Mouse (Mus musculus) kidney, postnatal 25 days (tissue): ENCODE results near the gene Ccdc12.

Experiments
- DNase-seq, 2 experiments: peaks; one replicate each; pipeline ENCODE4 v3.0.0; 2021; ENCODE audit warnings: mixed read lengths in 2 of 2

Ccdc12 gene

DNA sequence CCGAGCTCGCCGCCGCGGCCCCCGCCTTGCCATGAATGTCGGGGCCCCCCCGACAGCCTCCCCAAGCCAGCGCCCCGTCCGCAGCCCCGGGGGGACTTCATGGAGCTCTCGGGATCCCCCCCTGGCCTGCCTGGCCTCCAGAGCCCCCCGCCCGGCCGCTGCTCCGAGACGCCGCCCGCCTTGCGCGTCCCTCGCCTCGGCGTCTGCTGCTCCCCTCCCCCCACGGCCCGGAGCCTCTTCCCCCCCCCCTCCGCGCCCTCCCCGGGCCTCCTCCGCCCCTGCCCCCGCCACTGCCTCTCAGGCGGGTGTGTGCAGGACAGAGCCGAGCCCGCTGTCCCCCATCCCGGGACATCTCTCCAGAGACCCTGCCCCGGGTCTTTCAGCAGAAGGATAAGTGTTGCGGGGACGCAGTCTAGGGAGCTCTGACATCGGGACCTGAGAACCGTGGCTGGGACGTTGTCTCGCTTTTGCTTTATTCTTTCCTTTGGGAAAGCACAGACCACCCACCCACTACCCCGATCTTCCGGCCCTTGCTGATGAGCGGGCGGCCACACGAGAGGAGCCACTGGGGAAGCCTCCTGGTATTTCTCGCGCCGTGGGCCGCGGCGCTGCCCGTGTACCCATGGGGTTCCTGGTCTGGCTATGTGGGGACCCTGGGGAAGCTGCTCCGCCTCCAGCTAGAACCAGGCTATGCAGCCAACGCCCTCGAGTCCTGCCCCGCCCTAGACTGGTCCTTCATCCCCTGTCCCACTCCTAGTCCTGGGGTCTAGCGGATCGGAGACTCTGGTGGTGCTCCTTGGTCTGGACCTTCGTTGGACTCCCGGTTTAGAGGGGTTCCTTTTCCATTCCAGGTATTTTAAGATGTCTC, 87.4 kb downstream of the Ccdc12 start:
- peak; percentile 72 to 81 for DNase-seq

DNA sequence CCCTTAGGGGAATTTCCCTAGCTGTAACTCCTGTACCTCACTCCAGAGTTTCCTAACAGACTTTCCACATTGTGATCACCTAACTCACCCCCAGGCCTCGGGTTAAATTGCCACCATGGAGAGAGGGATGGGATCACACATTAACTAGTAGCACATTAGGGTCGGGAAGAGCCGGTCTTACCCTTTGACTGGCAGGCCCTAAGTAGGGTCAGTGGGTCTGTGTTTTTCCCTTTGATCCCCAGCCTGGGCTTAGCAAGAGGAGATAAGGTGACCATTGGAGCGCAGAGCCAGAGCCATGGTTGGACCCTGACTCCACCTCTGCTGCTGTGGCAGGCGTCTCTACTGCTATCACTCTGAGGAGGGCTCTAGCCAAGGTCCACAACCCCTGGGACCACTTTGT, 89.4 kb downstream of the Ccdc12 start:
- DNase-seq = peak; percentile 66 to 89

DNA sequence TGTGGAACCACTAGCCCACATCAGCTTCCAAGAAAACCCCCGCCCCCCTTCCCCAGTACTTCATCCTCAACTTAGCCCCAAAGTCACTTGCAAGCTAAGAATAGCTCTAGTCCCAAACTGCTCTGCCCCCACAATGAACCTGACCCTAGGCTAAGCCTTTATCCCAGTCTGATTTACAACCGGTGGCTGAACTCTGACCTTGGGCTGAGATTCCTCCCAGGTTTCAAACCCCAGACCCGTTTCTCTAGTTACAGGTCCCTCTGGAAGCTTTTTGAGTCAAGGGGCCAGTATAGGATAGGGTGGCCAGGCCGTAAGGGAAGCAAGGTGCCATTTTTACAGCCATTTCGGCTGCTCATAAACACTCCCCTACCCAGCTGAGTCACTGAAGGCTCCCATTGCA, 89.9 kb downstream of the Ccdc12 start:
- DNase-seq = peak in 1 of 2 experiments; percentile 40

DNA sequence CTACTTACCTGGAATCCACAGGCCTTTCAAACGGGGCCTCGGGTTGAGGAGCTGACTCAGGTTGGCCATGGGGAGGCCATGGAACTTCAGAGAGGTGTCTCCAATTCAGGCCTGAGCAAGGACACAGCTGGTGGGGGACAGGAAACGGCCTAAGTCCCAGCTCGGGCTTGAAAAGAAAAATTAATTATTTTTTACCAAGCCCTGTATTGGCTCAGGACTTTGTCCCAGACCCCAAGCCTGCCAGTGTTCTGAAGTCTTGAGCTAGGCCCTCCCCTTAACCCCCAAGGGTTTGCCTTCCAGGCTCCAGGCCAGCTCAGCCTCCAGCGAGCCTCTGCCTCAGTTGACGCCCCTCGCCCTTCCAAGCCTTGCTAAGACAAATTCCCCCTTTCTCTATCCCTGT, 90.7 kb downstream of the Ccdc12 start, which contains the start of gene Pth1r:
Pth1r (minus strand) TSS at position 185 of the 400 bp plus-strand sequence.
- peak; percentile 70 to 90 for DNase-seq

DNA sequence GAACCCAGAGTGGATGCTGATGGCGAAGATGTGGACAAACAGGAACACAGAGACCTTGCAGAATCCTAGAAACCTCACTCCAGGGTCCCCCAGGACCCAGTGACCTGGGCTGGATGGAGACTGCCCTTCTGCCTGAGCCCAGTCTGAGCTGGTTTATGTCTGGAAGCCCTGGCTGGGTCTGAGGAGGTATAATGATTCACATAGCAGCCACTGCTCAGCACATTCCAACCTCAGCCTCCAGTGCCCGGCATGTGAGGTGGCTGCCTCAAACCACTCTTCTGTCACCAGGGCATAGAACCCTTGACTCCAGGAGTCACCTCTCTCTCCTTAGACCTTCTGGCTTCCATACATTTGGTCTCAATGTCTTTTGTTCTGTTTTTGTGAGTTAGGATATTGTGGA, 92.1 kb downstream of the Ccdc12 start:
- peak; percentile 75 to 92 for DNase-seq

DNA sequence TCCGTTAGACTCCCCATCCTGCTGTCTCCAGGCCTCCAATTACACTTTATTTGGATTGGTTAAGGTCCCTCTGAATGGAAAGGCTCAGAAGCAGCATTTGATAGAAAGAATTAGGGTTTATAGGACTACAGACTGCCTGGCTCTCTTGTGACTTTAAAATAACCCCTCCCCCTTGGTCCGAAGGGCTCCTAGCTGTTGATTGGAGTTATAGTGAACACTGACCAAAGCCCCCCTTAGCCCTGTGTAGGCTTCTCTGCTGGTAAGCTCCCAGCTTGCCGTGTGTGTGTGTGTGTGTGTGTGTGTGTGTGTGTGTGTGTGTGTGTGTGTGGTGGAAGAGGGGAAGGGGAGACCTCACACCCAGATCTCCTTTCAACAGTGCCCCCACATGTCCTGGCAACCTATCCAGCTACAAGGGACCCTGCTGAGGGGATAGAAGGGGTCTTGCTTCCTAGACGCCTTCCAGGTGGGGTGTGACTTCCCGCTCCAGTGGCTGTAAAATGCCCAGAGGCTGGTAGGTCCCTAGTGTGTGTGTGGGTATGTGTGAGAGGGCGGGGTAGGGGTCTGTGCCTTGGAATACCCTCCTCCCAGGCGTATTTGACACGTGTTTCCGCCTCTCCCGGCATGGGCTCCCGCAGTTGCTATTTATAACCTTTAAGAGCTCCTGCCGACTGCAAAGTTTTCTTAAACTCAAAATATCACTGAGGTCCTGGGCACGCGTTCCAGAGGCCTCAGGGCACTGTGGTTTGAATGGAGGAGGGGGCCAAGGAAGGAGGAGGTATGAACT, 94.3 kb downstream of the Ccdc12 start:
- peak in 1 of 2 experiments; percentile 62 for DNase-seq

DNA sequence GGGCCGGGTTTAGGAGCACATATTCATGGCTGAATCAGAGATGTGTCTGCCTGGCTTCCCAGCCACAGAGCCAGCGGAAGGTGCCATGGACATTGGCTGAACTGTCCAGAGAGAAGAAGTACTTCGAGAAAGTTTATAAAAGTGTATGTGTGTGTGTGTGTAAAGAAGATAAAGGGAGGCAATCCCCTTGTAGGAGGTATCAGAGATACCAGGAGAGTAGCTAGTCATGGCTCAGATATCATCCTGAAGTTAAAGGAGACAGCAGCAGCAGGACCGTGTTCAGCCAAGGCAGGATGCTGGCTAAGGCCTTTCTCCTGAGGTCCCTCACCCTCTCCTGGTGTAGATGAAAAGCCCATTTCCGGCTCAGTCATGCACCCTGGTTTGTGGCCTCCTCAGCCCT, 95.1 kb downstream of the Ccdc12 start:
- no peak for DNase-seq

DNA sequence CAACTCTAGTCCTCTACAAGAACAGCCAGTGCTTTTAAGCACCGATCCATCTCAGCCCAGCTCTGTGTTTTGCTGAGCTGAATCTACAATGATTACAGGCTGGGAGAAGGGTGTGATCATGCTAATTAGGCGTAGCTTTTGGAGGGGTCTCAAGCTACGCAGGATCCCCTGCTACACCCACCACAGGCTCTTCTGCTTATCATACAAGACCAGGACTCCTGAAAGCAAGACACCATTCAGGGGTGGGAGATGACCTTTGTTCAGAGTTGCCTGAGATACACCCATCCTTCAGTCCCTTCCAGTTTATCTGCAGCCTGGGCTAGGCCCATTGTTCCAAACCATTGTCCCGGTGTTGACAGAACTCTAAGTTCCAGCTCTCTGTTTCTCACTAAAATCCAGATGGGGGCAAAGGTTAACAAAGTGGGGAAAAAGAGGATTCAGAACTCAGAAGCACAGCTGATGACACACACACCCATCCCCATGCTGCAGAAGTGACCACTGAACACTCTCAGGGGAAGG, 96.7 kb downstream of the Ccdc12 start:
- no peak for DNase-seq

DNA sequence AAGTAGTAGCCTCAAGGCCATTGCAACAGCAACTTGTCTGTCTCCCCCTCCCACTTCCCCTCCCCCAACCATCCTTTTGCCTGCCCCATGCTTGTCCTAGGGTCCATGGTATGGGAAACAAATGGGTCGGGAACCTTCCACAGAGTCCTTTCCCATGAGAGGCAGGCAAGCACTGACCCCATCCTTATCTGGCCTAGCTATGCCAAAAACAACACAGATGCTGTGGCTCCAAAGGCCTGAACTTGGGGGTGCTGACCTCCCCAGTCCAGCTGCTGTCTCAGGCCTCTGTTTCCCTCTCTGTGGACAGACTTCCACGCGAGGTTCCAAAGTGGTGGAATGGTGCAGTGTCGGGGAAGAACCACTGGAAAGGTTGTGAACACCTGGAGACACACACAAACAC, 97.5 kb downstream of the Ccdc12 start:
- DNase-seq = no peak

DNA sequence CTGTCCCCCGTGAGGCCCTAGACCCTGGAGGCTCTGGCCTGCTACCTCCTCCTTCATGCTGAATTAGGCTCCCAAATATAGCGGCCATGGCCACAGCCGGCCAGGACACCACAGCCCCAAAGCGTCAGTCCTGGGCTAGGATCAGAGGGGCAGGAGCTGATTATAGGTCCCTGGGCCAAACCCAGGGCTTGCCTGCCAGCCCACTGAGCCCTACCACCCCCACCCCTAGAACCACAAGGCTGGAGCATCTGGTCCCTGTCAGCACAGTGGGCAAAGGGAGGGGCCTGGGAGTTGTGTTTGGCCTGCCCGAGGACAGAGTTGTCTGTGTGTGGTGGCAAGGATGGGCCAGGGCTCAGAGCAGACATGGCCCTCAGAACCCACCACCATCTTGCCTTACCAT, 101.5 kb downstream of the Ccdc12 start:
- DNase-seq = no peak

DNA sequence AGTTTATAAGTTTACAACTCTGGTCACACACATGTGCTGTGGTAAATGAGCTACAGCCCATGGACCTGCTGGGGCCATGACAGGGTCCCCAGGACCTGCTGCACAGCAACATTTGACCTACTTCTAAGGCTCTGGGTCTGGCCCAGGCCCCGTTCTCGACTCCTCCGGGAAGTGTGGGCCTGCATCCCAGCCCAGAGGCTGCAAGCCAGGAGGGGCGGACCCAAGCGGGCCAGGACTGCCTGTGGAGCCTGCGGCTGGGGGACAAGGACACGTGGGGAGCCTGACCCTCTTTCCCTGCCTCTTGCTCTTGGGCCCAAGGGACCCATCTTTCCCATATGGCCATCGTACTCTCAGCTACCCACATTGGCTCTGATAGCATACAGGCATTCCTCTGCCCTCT, 102.3 kb downstream of the Ccdc12 start:
- DNase-seq = peak; percentile 67 to 80

DNA sequence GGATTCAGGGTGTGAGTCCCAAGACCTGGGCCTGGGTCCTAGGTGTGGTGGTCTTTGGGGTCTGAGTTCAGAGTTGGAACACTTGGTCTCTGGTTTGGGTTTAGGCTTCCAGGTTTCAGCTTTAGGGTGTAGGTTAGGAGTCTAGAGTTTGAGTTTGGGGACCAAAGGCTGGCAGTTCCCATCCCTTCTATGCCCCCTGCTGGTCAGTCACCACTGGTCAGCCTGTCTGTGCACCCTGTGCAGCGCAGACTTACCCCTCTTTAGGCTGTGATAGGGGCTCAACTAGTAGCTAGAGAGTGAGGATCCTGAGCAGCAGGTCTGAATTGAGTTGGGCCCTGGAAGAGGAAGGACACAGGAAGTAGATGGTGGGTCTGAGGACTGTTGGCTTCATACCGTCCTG, 103.0 kb downstream of the Ccdc12 start:
- DNase-seq = peak; percentile 83 to 88

DNA sequence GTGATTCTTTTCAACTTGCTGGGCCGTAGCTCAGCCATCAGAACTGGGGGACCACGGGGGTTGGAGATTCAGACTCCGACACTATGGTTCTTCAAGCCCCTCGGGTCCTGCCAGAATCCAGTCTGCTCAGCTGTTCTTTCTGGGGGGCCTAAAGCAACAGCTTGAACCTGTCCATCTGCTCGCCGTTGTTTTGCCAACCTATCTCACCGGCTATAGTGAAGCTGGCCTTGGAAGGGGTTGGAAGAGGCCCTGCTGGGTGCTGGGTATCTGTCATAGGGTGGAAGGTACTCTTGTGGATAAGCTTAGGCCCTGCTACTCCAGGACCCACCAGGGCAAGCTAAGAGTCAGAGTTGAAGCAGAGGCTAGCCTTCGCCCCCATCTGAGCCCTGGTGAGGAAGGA, 104.6 kb downstream of the Ccdc12 start:
- no peak for DNase-seq
